Mouse (Mus musculus): Measurements from ENCODE around the gene Btbd35f2. TPM values are rescaled to one million over a fixed set of nuclear protein-coding genes. Genes with fewer than 3 reads are reported as not detected.
"Not testable (repeated sequence)": the region's sequence is repeated elsewhere in the genome, so short reads cannot be mapped to it uniquely, and the experiment has no call there.

Btbd35f2 gene
- not detected for polyA plus RNA-seq (2012; fragmentation: generic; extraction: Trizol)
- long read RNA-seq, experiment 1: 0 reads
- long read RNA-seq, experiment 2: 0 reads

DNA sequence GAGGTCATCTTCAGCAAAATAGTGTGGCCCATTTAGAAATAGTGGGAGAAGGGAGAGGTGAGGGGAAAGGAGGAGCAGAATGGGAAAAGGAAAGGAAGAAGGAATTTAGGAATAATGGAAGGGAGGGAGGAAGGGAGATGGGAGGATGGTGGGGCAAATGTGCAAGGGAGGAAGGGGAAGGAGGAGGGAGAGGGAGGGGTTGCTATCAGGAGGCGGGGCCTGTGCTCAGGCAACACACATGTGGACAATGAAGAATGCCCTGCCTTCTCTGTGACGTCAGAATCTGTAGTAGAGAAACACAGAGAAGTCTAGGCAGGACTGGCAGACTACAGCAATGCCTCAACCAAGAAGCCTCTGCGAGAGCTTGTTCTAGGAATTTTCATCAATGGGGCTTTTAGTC is at the start of gene Btbd35f2:
Gene Btbd35f2, plus strand, starts transcription at position 301 of the 400 bp plus-strand sequence.
- not testable (repeated sequence) for H3K79me2 ChIP-seq (ENCODE audit: control insufficient read depth, insufficient read depth); H3K4me3 ChIP-seq (ENCODE audit: insufficient read depth, poor library complexity, severe bottlenecking); H3K79me3 ChIP-seq (ENCODE audit: low read depth)

More for the DNA sequence above, at the start of gene Btbd35f2:
- not testable (repeated sequence) for H3K27me3 ChIP-seq (ENCODE audit: control insufficient read depth, insufficient read depth, insufficient read length); H3K36me3 ChIP-seq (ENCODE audit: control insufficient read depth, insufficient read depth); H3ac ChIP-seq (ENCODE audit: control insufficient read depth, insufficient read length, low read depth)

Other genes with a start within 250 kb of the Btbd35f2 start
- not detected for gene Btbd35f22, start 230.6 kb upstream of the Btbd35f2 start, polyA plus RNA-seq (2012; fragmentation: generic; extraction: Trizol)